Mouse (Mus musculus) G1E (cell line): ENCODE measurements at regions not wholly inside any gene's neighbourhood (a gene's known extent, or its start where the extent isn't known, plus 50 kb on each side); places are given as distances from the start of the nearest gene placed in this dataset.

ENCODE experiments used
- CTCF ChIP-seq: IDR thresholded peaks from 2 replicates; pipeline ENCODE4 v1.5.1; 2012; ENCODE audit warnings: low read depth, low read length, inconsistent platforms, mixed read lengths
- GATA1 ChIP-seq: IDR thresholded peaks from 2 replicates; pipeline ENCODE4 v1.6.1; 2012; ENCODE audit warnings: borderline replicate concordance, low read length, inconsistent platforms, mixed read lengths
- GATA2 ChIP-seq: IDR thresholded peaks from 2 replicates; pipeline ENCODE4 v1.6.1; 2012; ENCODE audit warnings: low read depth, low read length, inconsistent platforms, borderline replicate concordance
- TAL1 ChIP-seq: conservative IDR thresholded peaks from 2 replicates; pipeline ENCODE4 v1.6.1; 2012; ENCODE audit warnings: low read depth, low read length, inconsistent platforms, mixed read lengths

- no peak for TF ChIP-seq TAL1
- no peak for TF ChIP-seq CTCF
- no peak for TF ChIP-seq GATA1
- TF ChIP-seq GATA2: no peak
Observed at GRCm38 (mm10) chr2:170956766-170957165, 225.2 kb downstream of the Dok5 start.
